Mouse (Mus musculus): ENCODE measurements around the gene Camk2d.

Camk2d gene

DNA sequence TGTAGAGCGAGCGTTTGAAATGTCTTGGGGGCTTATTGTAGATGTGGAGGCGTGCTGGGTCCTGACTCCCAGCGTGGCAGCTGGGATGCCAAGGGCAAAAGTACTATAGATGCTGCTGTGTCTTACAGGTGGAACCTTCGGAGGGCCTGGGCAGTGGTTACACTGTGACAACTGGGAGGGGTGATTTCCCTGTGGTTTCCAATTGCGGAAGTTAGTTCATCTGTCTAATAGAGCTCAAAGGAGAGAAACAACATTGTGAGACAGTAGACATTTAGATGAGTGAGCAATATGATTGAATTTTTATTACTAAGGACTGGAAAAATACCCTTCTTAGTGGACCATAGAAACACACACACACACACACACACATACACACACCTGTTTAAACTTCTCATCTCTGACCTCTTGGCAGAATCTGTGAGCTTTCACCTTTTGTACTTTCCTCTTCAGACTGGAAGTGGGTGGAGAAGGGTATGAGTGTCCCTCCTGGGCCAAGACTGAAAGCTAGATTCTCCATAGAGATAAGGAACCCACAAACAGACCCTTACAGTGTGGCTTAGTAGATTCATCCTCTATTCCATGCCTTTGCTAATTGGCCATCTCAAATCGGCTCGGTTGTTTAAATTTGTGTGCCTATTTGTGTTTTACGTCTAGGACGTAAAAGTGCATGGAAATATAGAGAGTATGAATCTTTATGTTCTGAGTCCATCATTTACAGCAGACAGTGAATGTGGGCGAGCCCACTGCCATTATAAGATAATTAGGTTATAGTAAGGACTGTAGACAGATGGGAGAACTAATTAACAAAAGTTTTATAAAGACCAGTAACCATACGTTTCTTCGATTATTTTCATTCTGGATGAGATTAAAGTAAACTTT lies 94.8 kb downstream of the Camk2d start:
- DNase-seq (ENCODE audit: inconsistent ontology term) = no peak

DNA sequence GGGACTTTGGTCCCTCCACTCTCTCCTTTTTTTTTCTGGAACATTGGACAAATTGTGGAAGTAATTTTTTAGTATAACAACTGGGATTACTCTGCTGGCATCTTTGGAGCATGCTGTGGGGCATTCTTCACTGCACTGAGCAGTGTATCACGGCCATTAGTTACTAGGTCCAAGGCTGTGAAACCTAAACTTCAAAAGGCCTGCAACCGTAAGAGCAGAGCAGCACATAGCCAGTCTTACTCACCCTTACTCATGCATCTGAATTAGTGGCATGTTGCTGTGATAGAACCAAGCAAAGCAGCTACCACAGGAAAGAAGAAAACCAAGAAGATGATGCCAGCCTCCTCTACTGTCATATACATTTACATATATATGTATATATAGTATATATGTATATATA lies 95.5 kb downstream of the Camk2d start:
- no peak for DNase-seq (ENCODE audit: inconsistent ontology term)

DNA sequence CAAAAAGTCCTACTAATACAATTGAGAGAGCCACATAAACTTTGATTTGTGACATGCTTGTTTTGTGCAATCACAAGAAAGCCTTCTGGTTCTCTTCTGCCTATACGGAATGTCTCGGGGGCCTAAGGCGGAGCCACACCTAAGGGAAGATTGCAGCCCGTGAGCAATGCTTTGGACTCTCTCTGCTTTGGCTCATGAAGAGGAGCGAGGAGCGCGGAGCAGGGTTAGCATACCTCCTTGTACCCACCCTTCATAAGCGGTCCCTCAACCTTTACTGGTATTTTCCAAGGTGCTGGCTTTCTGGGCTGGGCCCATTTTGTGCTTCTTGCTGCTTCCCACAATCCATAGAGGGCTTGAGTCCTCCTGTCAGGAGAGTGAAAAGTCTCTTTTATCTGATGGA lies 96.7 kb downstream of the Camk2d start:
- DNase-seq (ENCODE audit: inconsistent ontology term) = no peak

DNA sequence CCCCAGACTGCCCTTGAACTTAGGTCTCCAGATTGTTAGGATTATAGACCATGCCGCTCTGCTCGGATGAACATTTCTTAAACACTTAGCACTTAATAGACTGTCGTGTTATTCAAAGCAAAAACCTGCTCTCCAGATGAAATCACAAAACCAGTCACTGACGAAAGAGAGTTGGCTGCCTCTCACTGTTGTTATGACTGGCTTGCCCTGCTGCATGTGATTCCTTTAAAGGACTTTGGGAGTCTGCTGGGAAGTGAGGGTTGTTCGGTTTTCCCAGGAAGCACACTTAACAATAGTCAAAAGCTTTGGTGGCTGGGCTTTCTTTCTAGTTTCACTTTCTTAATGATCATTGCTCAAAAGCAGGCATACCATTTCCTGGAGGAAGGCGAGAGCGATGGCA lies 97.2 kb downstream of the Camk2d start:
- DNase-seq (ENCODE audit: inconsistent ontology term) = peak; percentile 87

DNA sequence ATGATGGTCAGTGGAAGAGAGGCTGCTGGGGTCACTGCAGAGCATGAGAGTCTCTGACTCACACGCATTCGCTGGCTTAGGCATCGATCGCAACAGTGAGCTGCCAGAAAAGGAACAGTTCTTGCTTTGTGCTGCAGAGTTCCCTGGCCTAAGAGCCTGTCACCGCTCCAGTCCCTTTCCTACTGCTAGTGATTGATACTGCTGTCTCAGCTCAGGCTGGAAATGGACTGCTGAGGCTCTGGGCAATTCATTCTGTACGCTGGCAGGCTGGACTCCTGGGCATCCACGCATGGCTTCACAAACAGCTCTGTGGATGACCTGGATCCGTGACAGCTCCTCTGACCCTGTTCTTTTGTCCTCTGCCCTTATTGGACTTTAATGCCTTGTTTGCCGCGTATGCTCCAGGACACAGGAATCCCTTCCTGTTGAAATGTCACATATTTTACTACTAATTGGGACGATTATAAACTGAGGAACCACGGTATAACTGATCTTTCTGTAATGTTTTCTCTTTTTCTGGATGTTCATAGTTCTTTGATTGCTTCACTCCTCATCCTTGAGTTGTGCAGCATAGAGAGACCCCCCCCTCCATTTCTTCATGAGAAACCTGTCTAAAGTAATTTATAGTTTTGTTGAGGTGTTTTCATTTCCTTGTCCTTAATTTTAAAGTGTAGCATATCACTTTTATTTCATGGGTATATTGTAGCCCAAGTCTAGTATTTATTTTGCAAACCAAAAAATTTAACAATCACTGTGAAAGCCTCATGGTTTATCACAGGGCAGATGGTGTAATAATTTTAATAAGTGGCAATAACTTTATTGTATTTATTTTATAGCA lies 99.6 kb downstream of the Camk2d start:
- DNase-seq (ENCODE audit: inconsistent ontology term) = peak; percentile 97

DNA sequence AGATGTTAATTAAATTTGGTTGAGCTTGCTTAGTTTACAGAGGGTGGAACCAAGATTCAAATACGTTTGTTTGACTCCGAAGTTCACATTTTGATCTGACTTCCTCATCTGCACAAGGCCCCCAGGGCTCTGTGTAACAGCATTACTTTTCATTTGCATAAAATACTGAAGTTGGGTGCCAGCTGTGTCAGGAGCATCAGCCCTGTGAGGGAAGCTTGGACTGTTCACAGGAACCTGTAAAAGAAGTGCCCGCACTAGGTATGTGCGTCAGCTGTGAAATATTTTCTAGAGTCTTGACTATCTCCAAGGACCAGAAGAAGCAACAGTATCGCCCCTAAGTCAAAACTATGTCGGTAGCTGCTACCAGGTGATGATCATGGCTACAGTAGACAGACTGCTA lies 100.5 kb downstream of the Camk2d start:
- DNase-seq (ENCODE audit: inconsistent ontology term) = no peak

DNA sequence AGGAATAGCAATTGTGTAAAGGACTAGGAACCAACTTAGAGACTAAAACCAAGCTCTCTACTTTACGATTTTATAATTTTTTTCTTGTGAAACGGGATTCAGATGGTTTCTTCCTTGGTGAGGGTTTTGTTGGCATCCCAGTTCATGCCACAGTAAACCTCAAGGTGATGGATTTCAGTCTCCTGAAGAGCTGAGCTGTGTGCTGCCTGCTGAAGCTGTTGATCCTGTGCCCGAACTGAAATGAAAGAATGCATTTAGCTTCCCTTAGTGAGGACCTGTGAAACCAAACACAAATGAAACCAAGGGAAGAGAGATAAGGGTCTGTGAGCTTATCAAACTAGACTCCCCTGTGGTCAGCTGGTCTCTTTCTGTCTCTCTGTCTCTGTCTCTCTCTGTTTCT lies 103.6 kb downstream of the Camk2d start:
- no peak for DNase-seq (ENCODE audit: inconsistent ontology term)

DNA sequence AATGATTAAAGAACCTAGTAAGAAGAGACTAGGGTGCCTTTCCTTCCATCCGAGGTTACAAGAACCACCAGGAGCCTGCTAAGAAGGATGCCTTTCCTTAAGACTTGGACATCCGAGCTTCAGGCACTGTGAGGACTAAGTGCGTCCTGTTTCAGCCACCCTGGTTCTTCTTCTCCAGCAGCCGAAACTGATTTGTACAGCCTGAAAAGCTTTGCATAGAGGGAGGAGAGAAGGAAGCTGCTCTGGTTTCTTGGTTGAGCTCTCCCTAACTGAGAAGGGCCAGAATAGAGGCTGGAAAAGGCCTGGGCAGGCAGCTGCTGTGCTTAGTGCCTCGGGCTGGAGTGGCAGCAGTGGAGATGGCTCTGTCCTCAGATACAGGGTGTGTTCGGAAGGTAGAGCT lies 105.0 kb downstream of the Camk2d start:
- no peak for DNase-seq (ENCODE audit: inconsistent ontology term)

DNA sequence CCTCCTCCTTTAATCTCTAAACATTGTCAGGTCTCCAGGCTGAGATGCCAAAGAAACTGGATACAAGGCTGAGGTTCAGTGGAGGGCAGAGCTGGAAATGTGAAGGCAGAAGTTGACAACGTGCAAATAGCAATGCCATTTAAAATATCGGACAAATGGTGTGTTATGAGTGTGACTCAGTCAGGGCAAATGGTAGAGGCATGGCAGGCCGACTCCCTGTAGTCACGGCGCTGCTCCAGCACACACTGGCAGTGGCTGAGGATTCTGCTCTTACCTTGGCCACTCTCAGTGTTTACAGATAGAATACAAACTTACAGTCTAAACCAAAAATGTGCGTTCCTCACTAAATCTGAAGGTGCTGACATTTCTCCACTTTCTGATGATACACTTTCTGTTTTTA lies 105.5 kb downstream of the Camk2d start:
- DNase-seq (ENCODE audit: inconsistent ontology term) = no peak

DNA sequence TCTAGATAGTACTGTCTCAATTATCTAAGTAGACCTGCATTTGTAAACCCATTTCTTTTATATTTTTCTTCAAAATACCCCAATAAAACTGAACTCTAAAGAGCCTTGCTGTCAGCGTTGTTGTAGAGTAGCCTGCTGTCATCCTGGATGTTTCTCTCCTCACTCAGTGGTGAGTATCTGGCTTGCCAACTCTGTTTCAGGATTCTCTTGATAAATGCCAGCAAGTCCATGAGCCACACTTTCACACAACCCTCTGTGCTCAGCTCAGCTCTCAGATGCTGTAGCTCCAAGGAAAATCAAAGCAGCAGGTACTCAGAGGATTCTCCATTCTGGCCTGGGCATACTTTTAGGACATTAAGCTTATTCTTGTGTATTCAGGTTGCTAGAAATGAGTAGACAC lies 109.4 kb downstream of the Camk2d start:
- DNase-seq (ENCODE audit: inconsistent ontology term) = no peak

DNA sequence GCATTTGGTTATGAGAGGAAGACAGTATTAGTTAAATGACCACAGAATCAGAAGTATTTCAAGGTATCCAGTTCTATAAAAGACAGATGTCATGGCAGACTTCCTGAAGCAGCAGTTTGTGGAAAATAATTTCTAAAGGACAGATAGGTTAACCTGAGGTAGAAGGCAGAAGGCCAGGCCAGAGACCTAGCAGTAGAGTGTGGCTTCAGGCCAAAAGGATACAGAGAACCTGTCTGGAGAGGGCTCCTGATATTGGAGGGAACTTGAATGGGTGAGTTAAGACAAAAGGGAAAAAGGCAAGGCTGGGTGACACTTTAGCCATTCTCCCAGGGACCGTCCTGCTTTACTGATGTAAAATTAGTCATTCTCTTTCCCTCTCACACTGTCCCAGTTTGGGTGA lies 118.2 kb downstream of the Camk2d start:
- no peak for DNase-seq (ENCODE audit: inconsistent ontology term)

DNA sequence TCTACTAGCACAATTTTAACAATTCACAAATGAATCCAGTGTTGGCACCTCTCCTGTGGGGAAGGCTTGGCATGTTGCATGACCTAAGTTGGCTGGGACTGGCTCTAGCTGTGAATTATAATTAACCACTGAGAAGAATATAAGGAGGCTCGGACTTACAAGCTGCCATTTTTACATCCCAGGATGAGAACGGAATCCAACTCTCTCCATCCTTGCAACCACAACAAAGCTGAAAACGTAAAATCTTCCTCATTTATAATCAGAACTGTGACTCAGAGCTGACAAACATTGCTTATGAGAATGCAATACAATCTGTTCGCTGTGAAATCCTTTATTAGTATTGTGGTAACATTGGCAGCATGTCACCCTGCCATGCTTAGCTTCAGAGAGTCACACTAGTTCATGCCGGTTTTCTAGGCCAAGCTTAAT lies 126.9 kb downstream of the Camk2d start:
- peak; percentile 94 for DNase-seq (ENCODE audit: inconsistent ontology term)

DNA sequence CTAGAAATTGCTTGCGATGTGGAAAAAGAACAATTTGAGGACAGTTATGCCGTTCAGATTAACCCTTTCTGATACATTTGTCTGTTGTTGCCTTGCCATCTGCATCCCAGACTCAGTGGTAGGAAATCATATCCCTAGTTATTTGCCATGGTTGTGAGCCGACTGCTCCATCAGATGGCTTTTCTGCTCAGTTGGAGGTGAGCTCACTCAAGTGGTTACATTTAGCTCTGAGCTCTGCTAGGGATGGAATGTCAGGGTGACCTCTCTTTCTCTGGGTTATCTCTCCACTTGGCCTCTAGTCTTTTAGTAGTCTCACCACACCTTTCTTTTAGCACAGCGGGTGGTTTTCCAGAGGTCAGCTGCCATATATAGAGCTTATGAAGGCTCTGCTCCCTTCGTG lies 127.4 kb downstream of the Camk2d start:
- DNase-seq (ENCODE audit: inconsistent ontology term) = no peak

DNA sequence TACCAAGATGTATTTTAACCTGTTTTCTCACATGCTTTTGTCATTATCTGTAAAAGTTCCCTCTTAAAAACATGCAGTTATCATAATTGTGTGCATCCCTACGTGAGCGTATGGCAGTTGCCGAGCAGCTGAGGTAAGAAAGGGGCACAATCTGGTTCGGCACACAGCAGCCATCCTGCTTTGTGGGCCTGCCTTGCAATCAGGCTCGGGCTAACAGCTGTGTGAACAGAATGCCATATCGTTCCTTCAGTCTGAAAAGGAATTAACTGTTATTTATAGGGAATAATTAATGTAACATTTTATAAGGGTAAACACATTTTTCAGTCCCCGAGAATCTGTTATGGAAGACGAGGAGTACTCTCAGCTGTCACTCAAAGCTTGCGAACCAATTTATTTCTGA lies 129.5 kb downstream of the Camk2d start:
- DNase-seq (ENCODE audit: inconsistent ontology term) = no peak

DNA sequence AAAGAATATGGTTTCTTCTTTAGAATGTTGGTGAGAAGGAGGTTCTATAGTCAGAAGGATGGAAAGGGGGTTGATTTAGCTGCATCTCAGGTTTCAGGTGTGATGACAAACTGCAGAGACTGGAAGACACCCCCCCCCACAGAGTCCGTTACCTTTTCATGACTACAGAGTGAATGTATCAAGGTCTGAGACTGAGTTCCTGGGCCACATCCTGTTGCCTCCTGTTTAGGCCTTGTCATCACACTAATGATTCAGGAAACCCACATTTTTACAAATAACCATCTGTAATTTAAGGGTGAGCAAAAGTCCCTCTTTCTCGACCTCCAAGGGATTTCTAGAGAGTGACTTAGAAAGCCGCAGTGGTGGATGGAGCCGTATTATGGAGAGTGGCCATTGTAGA lies 131.3 kb downstream of the Camk2d start:
- no peak for DNase-seq (ENCODE audit: inconsistent ontology term)

DNA sequence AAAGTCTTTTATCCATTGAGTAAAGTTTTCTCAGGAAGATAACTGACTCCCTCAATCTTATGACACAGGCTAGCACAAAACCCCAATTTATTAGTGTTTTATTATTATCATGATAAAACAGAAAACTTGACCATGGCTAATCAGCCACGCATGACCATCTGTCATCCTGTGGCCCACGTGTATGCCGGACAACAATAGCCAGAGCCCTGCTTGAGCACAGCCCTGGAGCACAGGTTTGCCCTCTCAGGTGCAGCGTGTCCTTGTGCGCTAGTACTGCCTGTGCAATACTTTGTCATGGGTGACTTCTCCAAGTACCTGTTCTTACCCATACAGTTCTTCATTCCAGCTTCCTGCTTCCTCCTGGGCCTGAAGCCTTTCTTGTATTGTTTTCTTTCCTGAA lies 134.3 kb downstream of the Camk2d start:
- no peak for DNase-seq (ENCODE audit: inconsistent ontology term)

DNA sequence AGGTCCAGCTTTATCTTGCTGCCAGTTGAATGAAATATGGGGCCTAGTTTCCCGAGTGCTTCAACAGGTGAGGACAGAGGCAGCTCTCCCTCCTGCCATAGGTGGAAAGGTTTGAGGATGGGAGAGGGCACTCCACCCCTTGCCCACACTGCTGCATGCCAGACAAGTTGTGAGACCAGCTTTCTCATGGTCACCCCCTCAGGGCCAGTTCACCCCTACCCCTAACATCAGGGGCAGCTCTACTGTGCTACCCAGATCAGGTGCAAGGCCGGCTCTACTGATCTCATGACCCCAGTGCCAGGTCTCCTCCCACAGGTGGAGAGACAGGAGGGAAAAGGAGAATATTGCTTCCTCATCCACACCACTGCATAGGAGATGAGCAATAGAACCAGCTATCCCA lies 136.2 kb downstream of the Camk2d start:
- no peak for DNase-seq (ENCODE audit: inconsistent ontology term)

DNA sequence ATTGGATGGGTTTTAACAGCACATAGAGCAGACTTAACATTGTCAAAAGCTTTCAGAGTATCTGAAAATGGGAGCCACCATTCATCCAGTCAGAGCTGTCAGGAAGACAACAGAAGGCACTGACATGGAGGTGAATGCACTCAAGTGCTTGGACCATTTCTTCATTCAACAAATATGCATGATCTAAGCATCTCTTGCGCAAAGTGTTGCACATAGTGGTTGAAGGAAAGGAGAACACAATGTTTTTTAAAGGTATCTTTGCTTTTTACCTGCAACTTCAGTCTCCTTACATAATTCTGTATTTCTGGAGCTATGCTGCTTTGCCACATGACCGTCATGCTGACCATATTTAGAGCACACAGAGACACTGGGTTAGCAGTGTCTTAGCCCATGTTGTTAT lies 138.4 kb downstream of the Camk2d start:
- DNase-seq (ENCODE audit: inconsistent ontology term) = no peak

DNA sequence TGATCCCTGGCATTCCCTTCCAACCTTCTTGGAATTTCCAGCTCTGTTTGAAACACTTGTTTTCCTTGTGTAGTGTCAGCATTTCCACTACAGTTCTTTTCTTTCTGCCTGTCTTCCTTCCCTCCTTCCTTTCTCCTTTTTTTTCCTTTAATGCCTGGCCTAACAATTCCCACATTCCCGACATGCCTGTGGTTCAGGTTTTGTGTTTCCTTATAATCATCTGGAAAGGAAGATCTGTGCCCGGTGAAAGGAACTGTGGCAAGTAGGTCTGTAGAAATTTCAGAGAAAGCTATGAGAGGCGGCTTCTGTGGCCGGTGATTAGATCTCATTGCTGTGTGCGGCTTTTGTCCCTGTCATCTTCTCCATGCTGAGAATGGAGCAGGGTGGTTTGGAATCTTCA lies 139.1 kb downstream of the Camk2d start:
- peak; percentile 52 for DNase-seq (ENCODE audit: inconsistent ontology term)

DNA sequence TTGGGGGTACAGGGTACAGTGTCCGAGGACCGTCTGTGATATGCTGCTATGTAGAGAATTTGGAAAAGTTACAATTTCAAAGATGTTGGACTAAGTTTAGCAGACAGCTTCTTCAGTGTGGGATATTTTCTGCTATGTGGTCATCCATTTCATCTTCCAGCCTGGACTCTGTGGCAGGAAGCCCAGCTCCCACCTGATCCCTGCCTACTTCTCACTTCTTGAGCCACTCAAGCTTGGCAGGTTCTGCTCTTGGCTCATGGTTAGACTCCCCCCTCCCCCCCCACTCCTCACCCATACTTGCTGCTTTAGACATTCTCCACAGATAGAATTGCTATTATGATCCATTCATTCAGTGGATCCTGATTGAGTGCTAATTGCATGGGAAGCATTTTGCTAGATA lies 141.0 kb downstream of the Camk2d start:
- peak; percentile 64 for DNase-seq (ENCODE audit: inconsistent ontology term)

DNA sequence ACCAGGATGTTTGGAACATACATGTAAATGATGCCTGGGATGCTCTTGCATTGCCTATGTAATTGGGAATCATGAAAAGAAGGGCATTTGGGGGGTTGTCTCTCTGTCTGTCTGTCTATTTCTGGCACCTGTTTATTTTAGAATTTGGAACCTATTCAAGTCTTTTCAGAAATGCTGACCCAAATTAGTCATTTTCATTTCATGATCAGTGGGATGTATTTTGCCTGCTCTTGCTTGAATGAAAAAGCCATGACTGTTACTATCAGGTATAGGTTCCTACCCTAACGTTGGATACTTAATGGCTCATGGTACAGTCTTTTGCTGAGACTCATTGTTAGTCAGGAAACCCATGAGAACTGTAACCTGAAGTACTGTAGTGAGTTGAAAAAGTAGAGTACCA lies 144.0 kb downstream of the Camk2d start:
- peak; percentile 56 for DNase-seq (ENCODE audit: inconsistent ontology term)

DNA sequence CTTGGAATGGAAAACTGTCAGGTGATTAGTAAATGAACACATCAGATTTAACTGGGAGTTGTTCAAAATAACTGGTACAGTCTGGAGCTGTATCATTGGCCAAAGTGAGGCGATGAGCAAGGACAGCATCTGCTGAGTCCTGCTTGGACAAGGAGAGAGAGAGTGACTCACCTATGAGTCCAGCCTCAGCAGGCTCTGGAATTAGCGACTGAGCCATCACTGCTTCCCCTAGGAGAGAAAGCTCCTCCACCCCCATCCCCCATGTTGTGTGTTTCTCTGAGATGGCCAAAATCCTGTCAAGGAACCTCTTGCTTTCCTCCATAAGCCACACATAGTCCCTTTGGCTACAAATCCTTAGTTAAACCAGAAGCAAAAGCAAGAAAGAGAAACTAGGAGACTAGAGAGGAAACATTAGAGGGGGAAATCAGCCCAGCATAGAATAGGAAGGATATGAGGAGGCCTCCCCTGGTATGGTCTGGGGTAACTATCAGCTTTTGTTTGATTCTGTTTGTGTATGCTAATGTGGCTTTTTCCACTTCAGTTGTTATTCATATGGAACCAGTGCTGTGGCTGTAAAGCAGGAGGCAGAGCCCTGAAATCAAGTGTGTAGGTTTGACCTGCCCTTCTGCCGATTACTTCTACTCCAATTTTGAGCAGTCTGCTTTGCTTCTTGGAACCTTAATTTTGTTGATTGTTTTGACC lies 148.5 kb downstream of the Camk2d start:
- peak; percentile 60 for DNase-seq (ENCODE audit: inconsistent ontology term)
